In genomic region chr8:13676701-13677412, GRCm38 (mm10) we compare ENCODE assay signal across 8 mouse cellular contexts. TPM values are rescaled to one million over a fixed set of nuclear protein-coding genes. Genes with fewer than 3 reads are reported as not detected.
DNase-seq lines count a peak whose midpoint lies in the region; ATAC-seq and TF ChIP-seq lines count a peak whose summit lies in the region.

No protein-coding gene starts in this region.

- H3K79me2 ChIP-seq in heart, adult 2 months (replicated peaks; ENCODE audit: control insufficient read depth, insufficient read depth, low read length), result no peaks in the 10 kb centered on the region

- H3K4me1 ChIP-seq in heart, adult 2 months (ENCODE audit: control insufficient read depth, insufficient read depth, low read length), result peaks cover 16% of the 10 kb centered on the region
- peaks cover 22% of the 10 kb centered on the region for H3K4me1 ChIP-seq in limb, embryonic 15.5 days
- H3K4me1 ChIP-seq in midbrain, embryonic 16.5 days (ENCODE audit: control insufficient read depth, insufficient read depth, low read length), result peaks cover 26% of the 10 kb centered on the region
- H3K4me1 ChIP-seq in spleen, adult 2 months (ENCODE audit: control insufficient read depth, insufficient read depth, insufficient read length), result peaks cover 33% of the 10 kb centered on the region; the same call in 1 of the 2 replicates

- peak; percentile 73 to 78 for DNase-seq in heart, adult 2 months
- DNase-seq in heart, adult 8-10 months (ENCODE audit: low spot score), result no peak
- DNase-seq in embryo, embryonic 11.5 days (ENCODE audit: low read depth, low spot score), result peak; percentile 37
- peak; percentile 68 to 77 for DNase-seq in gastrocnemius, postnatal 4 days (ENCODE audit: low spot score in 2 of 2)
- DNase-seq in kidney, adult 9 months, result peak; percentile 49
- DNase-seq in spleen, adult 2 months (ENCODE audit: low read depth in 1 of 2, low spot score in 2 of 2), result peak; percentile 52 to 66

- no peaks in the 10 kb centered on the region for H3K36me3 ChIP-seq in heart, adult 2 months (ENCODE audit: control insufficient read depth, insufficient read depth, low read length)
- no peaks in the 10 kb centered on the region for H3K36me3 ChIP-seq in limb, embryonic 15.5 days
- H3K36me3 ChIP-seq in midbrain, embryonic 16.5 days (ENCODE audit: control insufficient read depth, insufficient read depth, low read length), result no peaks in the 10 kb centered on the region
- no peaks in the 10 kb centered on the region; the same call in 1 of the 2 replicates for H3K36me3 ChIP-seq in spleen, adult 2 months (ENCODE audit: control insufficient read depth, insufficient read depth, low read length)

- H3K27ac ChIP-seq in heart, adult 2 months, result peak overlapping the region; percentile 90
- H3K27ac ChIP-seq in limb, embryonic 15.5 days, result peak overlapping the region; percentile 89
- peak overlapping the region; percentile 88 for H3K27ac ChIP-seq in midbrain, embryonic 16.5 days (ENCODE audit: low read length)
- peak overlapping the region; percentile 98 for H3K27ac ChIP-seq in spleen, adult 2 months (ENCODE audit: insufficient read depth, low read length)

- no peak for TF ChIP-seq EP300 in heart, adult 2 months (IDR thresholded peaks at IDR 0.05; ENCODE audit: insufficient read depth, low read depth, low read length)

- TF ChIP-seq CTCF in heart, adult 2 months (IDR thresholded peaks at IDR 0.05), result no peak
- no peak for TF ChIP-seq CTCF in spleen, adult 2 months (IDR thresholded peaks at IDR 0.05; ENCODE audit: extremely low read depth, insufficient read depth, insufficient read length, insufficient replicate concordance)

- H3K9me3 ChIP-seq in limb, embryonic 15.5 days, result no peaks in the 10 kb centered on the region
- no peaks in the 10 kb centered on the region for H3K9me3 ChIP-seq in midbrain, embryonic 16.5 days (replicated peaks; ENCODE audit: control insufficient read depth, low read length, poor library complexity, severe bottlenecking)

- ATAC-seq in limb, embryonic 15.5 days (ENCODE audit: insufficient number of reproducible peaks, low FRiP score, low TSS enrichment, low read depth), result peak; percentile 41
- ATAC-seq in midbrain, embryonic 16.5 days, result peak; percentile 84

- peak overlapping the region; percentile 88 for H3K4me2 ChIP-seq in limb, embryonic 15.5 days
- H3K4me2 ChIP-seq in midbrain, embryonic 16.5 days (ENCODE audit: low read length), result peak overlapping the region; percentile 82

- peak overlapping the region; percentile 97 for H3K4me3 ChIP-seq in heart, adult 2 months
- H3K4me3 ChIP-seq in limb, embryonic 15.5 days, result peak overlapping the region; percentile 83
- H3K4me3 ChIP-seq in midbrain, embryonic 16.5 days (ENCODE audit: low read depth, low read length), result peak overlapping the region; percentile 91
- H3K4me3 ChIP-seq in spleen, adult 2 months (ENCODE audit: extremely low read depth, insufficient read depth, insufficient read length), result peak overlapping the region; percentile 98

- H3K27me3 ChIP-seq in heart, adult 2 months (ENCODE audit: control insufficient read depth, insufficient read depth, low read length), result no peaks in the 10 kb centered on the region
- peaks cover 13% of the 10 kb centered on the region for H3K27me3 ChIP-seq in limb, embryonic 15.5 days
- H3K27me3 ChIP-seq in midbrain, embryonic 16.5 days (ENCODE audit: control insufficient read depth, insufficient read depth, low read depth, low read length), result no peaks in the 10 kb centered on the region
- H3K27me3 ChIP-seq in spleen, adult 2 months (ENCODE audit: control insufficient read depth, insufficient read depth, low read length), result no peaks in the 10 kb centered on the region

- TF ChIP-seq POLR2A in heart, adult 2 months (IDR thresholded peaks at IDR 0.05; ENCODE audit: insufficient read depth, low read depth, low read length), result no peak
- TF ChIP-seq POLR2A in spleen, adult 2 months (IDR thresholded peaks at IDR 0.05; ENCODE audit: low read depth, low read length), result no peak

- H3K9ac ChIP-seq in heart, adult 2 months (ENCODE audit: low read depth, low read length), result peak overlapping the region; percentile 97
- H3K9ac ChIP-seq in limb, embryonic 15.5 days, result peak overlapping the region; percentile 67
- peak overlapping the region; percentile 73 for H3K9ac ChIP-seq in midbrain, embryonic 16.5 days (ENCODE audit: low read depth, low read length)

- intact Hi-C loops in heart, adult 2 months (cut with DNase I), result loop anchor here (2.0 to 5.0 kb wide), 3 partner anchors 75 to 126 kb away; no protein-coding TSS in a partner anchor

- under 1% methylated on average over 47 of the region's 47 CpGs for WGBS in heart, adult 2 months
- under 1% methylated on average over 47 of the region's 47 CpGs for WGBS in limb, embryonic 15.5 days
- WGBS in midbrain, embryonic 16.5 days, result under 1% methylated on average over 47 of the region's 47 CpGs
- WGBS in spleen, adult 2 months, result under 1% methylated on average over 47 of the region's 47 CpGs

RNA-seq across cellular contexts. Expression of gene Rasa3, which starts 0.5 kb away (rescaled TPM):
- 10 to 100 TPM; 14.6 to 16.9 TPM for total RNA-seq in heart, adult 2 months (2021)
- polyA plus RNA-seq in heart, adult 2 months (2012; rRNA removed), result 16.5 and 16.8 TPM in 2 replicates
- 10 to 100 TPM; 13.2 to 16.2 (median 13.9) TPM for total RNA-seq in heart, adult 8-10 months (2022)
- total RNA-seq in gastrocnemius, postnatal 4 days (2021), result 10 to 100 TPM; 41.5 to 43.1 TPM
- 32.3 and 35.5 TPM in 2 replicates for polyA plus RNA-seq in limb, embryonic 15.5 days (2015; fragmentation: Nextera tagmentation; extraction: Ambion mirVana)
- 29.3 and 33.2 TPM in 2 replicates for polyA plus RNA-seq in midbrain, embryonic 16.5 days (2015; fragmentation: Nextera tagmentation; extraction: Ambion mirVana)
- polyA plus RNA-seq in spleen, adult 2 months (2012; rRNA removed), result 98.7 and 123 TPM in 2 replicates

RNA-seq across cellular contexts. Expression of gene Cfap97d2, which starts 28.8 kb away (rescaled TPM):
- total RNA-seq in heart, adult 2 months (2021), result under 1 TPM in 1 of 2 experiments, not detected in 1; 0.52 TPM
- polyA plus RNA-seq in heart, adult 2 months (2012; rRNA removed), result 0.49 TPM in 1 of 2 replicates, not detected in the other
- not detected for total RNA-seq in heart, adult 8-10 months (2022)
- not detected for total RNA-seq in gastrocnemius, postnatal 4 days (2021)
- polyA plus RNA-seq in limb, embryonic 15.5 days (2015; fragmentation: Nextera tagmentation; extraction: Ambion mirVana), result not detected in 2 replicates
- polyA plus RNA-seq in midbrain, embryonic 16.5 days (2015; fragmentation: Nextera tagmentation; extraction: Ambion mirVana), result 1.4 and 1.9 TPM in 2 replicates
- polyA plus RNA-seq in spleen, adult 2 months (2012; rRNA removed), result 0.11 and 0.12 TPM in 2 replicates
